Mouse (Mus musculus): Measurements from ENCODE around the gene Mast4.

The Mast4 gene

DNA sequence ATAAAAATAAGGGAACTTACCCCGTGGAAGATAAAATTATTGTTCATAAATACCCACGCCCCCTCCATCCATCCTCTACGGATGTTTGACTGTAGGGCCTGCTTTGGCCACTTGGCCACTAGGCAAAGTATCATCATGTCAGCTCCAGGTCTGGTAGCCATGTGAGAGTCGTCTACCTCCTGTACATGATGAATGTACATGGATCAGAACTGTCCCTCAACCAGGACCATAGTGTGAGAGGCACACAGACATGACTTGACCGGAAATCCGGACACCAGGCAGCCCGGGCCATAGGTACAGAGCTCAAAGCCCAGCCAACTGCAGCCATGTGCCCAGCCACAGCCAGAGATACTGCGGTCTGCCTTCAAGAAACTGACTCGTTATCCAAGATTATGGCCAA, 210.6 kb downstream of the Mast4 start:
- DNase-seq (ENCODE audit: low read depth, low spot score) = no peak

DNA sequence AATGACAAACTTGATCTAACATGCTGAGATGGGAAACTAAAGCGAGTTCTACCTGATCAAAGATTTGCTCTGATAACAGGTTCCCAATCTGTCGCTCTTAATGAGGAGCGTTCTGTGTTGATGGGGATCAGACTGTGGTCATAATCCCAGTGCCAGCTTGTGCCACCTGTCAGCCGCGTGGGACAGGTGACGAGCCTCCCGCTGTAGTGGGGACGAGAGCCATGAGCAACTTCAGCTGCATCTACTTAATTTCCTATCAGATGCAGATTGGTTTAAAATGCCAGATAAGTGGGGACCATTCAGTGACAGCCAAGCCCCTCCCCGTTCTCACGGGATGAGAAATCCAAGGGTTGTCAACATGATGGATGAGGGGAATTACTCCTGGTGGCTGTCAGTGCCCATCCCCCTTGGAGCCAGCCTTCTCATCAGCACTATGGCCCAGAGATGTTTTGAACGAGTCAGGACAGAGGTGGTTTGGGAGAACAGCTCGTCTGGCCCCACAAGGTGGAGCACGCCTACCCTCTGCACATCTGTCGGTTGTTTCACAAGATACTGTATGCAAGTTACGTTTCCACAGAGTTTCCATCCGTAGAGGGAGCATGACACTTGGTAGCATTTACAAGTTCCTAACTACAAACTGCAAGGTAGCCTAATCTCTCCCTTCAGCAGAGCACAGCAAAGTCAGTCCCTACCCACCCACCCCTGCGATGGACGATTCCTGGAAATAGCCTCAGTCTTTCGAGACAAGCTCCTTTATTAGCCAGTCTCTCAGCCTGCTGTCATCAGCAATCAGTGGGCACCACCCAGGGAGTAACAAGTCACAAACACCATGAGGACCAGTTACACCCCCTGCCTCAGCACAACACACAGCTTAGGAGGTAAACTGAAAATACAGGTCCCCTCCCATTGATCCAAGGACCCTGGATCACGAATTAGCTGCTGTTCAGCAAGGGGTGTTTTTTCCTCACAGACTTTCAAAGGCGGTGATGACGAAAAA, 212.2 kb downstream of the Mast4 start:
- peak; percentile 17 for DNase-seq (ENCODE audit: low read depth, low spot score)

GRCm38 (mm10) chr13:103120669-103121131, 213.6 kb downstream of the Mast4 start:
- DNase-seq (ENCODE audit: low read depth, low spot score) = peak; percentile 28

DNA sequence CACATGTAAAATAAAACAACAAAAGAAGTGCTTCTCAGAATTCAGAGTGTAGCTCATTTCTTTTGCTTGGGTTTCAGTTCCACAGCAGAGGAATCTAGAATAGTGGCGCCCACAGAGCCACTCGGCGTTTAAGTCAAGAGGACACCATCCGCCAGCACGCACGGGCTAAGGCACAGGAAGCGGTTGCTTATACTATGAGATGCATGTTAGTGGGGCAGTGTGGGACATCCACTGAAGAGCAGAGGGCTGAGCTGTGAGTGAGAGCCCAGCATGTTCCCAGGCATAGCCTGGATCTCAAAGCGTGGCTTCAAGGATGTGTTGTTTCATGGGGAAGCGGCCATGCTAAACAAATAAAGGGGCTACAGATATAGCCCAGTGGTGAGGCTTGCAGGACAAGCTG, 214.6 kb downstream of the Mast4 start:
- DNase-seq (ENCODE audit: low read depth, low spot score) = no peak

GRCm38 (mm10) chr13:103115116-103115515, 219.2 kb downstream of the Mast4 start:
- DNase-seq (ENCODE audit: low read depth, low spot score) = no peak

- DNase-seq (ENCODE audit: low read depth, low spot score) = no peak
Observed at GRCm38 (mm10) chr13:103114274-103114673, 220.0 kb downstream of the Mast4 start.

DNA sequence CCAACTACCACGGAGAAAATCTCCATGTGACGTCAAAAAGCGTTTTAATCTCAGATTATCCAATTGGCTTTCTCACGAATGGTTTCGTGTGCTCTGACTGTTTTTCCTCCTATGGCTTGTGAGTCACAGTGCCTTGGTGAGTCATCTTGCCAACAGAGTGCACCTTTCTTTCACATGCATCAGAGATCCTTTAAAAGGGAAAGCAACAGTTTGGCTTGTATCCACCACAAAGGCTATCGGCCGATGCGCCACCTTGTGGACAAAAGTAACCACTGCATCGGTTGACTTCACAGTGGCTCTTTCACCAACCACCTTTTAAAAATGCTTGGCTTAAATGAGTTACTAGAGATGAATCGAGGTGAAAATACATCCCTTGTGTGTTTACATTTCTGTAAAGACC, 224.4 kb downstream of the Mast4 start:
- peak; percentile 51 for DNase-seq (ENCODE audit: low read depth, low spot score)

GRCm38 (mm10) chr13:103107362-103107761, 226.9 kb downstream of the Mast4 start:
- DNase-seq (ENCODE audit: low read depth, low spot score) = no peak

DNA sequence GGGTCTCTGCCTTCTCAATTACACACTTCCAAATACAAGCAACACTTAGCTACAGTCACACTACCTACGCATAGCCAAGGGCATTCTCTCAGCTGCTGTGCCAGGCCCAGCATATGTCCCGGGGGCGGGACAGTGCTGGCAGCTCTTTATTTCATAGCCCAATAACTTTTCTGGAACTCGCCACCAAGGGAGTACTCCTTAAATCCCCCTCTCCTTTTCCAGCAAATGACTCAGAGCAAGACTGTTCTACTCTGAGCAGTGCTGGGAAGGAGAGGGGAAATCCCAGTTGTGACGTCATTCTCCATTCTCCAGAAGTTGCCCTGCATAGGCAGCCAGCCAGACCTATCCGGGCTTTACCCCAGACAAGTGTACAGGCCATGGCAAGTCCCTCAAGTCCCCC, 231.7 kb downstream of the Mast4 start:
- DNase-seq (ENCODE audit: low read depth, low spot score) = no peak

DNA sequence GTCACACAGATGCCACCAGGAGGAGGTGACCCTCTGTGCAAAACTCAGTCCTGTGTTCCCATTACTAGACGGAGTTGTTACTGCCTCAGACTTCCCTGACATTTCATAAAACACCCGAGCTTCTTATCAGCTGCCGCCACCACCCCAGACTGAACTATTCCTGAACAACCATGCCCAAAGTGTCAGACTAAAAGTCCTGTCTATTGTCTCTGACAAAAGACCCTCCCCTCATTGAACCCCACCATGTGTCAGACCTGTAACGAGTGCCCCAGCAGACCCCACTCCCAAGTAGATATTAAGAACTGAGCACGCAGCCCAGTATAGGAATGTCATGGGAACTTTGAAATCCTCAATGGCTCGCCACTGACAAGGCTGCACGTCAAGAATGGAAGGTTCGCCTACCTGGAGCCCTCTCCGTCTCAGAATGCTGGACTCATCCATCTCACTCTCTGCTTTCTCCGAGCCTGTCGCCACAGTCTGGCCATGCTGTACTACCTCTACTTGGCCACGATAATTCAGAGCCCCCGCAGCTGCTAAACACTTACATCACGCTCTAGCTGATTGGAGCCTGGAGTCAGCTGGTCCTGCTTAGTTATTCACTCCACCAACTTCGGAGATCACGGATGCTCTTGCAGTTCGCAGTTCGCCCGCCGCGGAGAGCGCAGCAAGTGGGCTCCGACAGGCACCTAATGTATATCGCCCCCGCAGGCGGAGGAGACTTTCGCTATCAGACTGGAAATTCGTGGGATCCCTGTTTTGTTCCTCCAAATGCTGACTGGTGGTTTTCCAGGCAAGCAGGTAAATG, 237.7 kb downstream of the Mast4 start:
- peak; percentile 58 for DNase-seq (ENCODE audit: low read depth, low spot score)

DNA sequence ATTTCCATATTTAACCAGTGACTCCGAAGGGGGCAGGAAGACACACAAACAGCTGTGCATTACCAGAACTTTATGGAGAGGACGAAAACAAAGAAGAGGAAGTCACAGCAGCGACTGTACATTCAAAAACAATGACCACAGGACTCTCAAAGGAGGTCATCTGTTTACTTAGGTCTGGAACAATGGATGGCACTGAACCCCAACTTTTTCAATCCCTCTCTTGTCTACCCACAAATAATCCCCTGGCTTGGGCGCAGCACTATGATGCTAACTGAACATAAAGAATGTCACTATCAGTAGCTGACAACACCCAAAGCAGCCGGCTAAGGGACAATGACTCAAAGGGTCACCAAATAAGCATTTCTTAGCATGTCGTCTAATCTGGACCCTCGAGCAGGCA, 238.8 kb downstream of the Mast4 start:
- no peak for DNase-seq (ENCODE audit: low read depth, low spot score)

DNA sequence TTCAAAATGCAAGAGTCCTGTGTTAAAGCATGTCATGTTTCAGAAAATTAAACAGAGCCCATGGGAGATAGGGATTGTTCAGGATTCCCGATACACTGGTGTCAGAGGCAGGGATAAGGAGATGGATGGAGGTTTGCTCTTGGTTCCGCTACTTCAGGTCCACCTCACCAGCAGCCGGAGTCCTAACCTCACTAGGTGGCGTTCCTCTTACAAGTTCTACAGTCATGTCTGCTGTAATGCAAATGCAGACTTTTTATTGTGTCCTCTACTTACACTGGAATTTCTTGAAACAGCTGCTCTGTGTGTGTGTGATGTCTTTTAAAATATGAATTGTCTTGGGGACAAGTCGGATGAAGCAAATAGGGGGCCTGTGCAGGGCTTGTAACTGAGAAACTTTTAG, 239.7 kb downstream of the Mast4 start:
- DNase-seq (ENCODE audit: low read depth, low spot score) = no peak

GRCm38 (mm10) chr13:103093713-103094112, 240.6 kb downstream of the Mast4 start:
- DNase-seq (ENCODE audit: low read depth, low spot score) = no peak

- DNase-seq (ENCODE audit: low read depth, low spot score) = no peak
Observed at GRCm38 (mm10) chr13:103085540-103086121, 248.7 kb downstream of the Mast4 start.

DNA sequence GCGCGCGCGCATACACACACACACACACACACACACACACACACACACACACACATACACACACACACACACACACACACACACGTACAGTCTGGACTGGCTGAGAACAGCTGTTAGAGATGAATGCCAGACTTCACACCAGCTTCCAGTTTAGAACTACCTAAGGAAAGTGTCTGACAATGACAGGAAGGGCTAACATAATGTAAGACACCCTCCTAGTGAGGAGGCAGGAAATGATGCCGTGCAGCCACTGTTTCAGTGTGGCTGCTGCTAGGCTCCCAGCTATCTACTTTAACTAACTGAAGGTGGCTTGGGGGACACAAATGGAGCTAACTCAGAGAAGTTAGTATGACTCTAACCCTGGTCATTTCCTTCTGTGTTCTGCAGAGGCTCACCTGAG, 251.4 kb downstream of the Mast4 start:
- no peak for DNase-seq (ENCODE audit: low read depth, low spot score)

GRCm38 (mm10) chr13:103079806-103080205, 254.5 kb downstream of the Mast4 start:
- DNase-seq (ENCODE audit: low read depth, low spot score) = no peak

DNA sequence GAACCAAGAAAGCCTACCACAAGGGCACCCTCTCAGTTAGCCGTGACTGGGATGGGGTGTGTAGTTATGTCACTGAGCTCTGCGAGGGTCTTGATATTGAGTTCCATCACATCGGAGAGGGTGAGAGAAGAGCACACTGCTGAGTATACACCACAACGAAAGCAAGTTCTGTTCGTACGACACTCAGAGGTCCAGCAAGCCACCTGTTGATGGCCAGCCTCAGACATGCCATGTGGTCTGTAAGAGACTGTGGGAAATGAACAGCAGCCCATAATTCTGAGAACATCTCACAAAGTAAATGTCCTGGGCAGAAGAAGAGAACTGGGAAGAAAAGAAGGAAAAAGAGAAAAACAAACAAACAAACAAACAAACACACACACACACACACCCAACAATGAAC, 255.5 kb downstream of the Mast4 start:
- DNase-seq (ENCODE audit: low read depth, low spot score) = no peak

GRCm38 (mm10) chr13:103073461-103073860, 260.8 kb downstream of the Mast4 start:
- no peak for DNase-seq (ENCODE audit: low read depth, low spot score)

- peak; percentile 71 for DNase-seq (ENCODE audit: low read depth, low spot score)
Observed at GRCm38 (mm10) chr13:103071783-103072182, 262.5 kb downstream of the Mast4 start.

DNA sequence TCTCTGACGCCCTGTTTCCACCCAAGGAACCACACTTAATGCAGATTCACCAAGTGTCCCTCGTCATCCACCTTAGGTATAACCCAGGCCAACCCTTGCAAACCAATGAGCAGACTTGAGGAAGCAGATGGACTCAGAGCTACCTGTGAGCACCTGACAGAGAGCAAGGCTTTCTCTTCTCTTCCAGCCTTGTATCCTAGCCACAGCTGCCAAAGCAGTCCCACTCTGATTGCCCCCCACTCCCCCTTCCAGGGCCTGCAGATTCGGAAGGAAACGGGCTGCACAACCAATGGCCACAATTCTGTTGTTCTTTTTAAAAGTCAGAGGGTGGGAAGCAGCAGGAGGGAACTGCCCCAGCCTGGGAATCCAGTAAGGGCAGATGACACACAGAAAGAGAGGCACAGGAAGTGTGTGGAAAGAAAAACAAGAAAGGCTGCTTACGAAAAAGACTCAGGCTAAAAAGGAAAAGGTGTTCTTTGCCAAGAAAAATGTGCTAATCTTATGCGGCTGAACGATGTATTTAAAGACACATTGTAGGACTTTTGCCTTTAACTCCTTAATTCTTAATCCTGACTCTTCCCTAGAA, 266.6 kb downstream of the Mast4 start:
- no peak for DNase-seq (ENCODE audit: low read depth, low spot score)

GRCm38 (mm10) chr13:103065437-103065836, 268.9 kb downstream of the Mast4 start:
- no peak for DNase-seq (ENCODE audit: low read depth, low spot score)

- DNase-seq (ENCODE audit: low read depth, low spot score) = no peak
Observed at GRCm38 (mm10) chr13:103061680-103062079, 272.6 kb downstream of the Mast4 start.
